Mouse (Mus musculus) liver, adult 2 months (tissue): ENCODE data around the gene H2-M10.2. TPM values are rescaled to one million over a fixed set of nuclear protein-coding genes. Genes with fewer than 3 reads are reported as not detected.
A peak's percentile ranks its signal among the peaks of the same experiment; 100 is the strongest.

ENCODE experiments used
- DNase-seq: peaks from one replicate; pipeline ENCODE4 v3.0.0-alpha.2; 2011; ENCODE audit warnings: low read depth, low spot score; ENCODE audit errors: extremely low read depth
- H3K27ac ChIP-seq: fragments of 200-500 bp; replicated peaks from 2 replicates; pipeline ENCODE4 v1.5.1; 2012; ENCODE audit warnings: low read depth, mild to moderate bottlenecking, control low read depth, inconsistent platforms, low read length; ENCODE audit not compliant: insufficient read depth
- H3K27me3 ChIP-seq: fragments of 200-500 bp; 2 replicates; pipeline ENCODE4 v1.6.1; 2012; ENCODE audit warnings: mild to moderate bottlenecking, moderate library complexity, low read length, inconsistent platforms; ENCODE audit not compliant: control insufficient read depth, insufficient read depth
- H3K36me3 ChIP-seq: fragments of 200-500 bp; 2 replicates; pipeline ENCODE4 v1.6.1; 2012; ENCODE audit warnings: low read length, inconsistent platforms; ENCODE audit not compliant: control insufficient read depth, insufficient read depth
- H3K4me1 ChIP-seq: fragments of 200-500 bp; 2 replicates; pipeline ENCODE4 v1.6.1; 2011; ENCODE audit warnings: low read length; ENCODE audit not compliant: control insufficient read depth, insufficient read depth
- H3K4me3 ChIP-seq: fragments of 200-500 bp; 2 replicates; pipeline ENCODE4 v1.5.1; 2011; ENCODE audit warnings: low read depth, mild to moderate bottlenecking, control low read depth, low read length, moderate library complexity; ENCODE audit not compliant: insufficient read depth
- H3K79me2 ChIP-seq: fragments of 200-500 bp; 2 replicates; pipeline ENCODE4 v1.6.1; 2012; ENCODE audit warnings: inconsistent platforms, mild to moderate bottlenecking, low read length, moderate library complexity; ENCODE audit not compliant: control insufficient read depth, insufficient read depth
- H3K9ac ChIP-seq: fragments of 200-500 bp; 2 replicates; pipeline ENCODE4 v1.6.1; 2012; ENCODE audit warnings: low read depth, mild to moderate bottlenecking, control low read depth, inconsistent platforms, low read length
- CTCF ChIP-seq: fragments of 200-500 bp; IDR thresholded peaks from 2 replicates; pipeline ENCODE4 v1.5.1; 2011; ENCODE audit warnings: low read depth, low read length, control low read depth
- POLR2A ChIP-seq: fragments of 200-500 bp; IDR thresholded peaks from 2 replicates; pipeline ENCODE4 v1.6.1; 2011; ENCODE audit warnings: low read length, control low read depth; ENCODE audit not compliant: insufficient read depth; ENCODE audit errors: extremely low read depth
- WGBS: fragments of 180-500 bp; shearing (Covaris S2); methylation state at CpG from one replicate; pipeline ENCODE4 v1.1.7; 2018; 5-methylcytosine and 5-hydroxymethylcytosine counted together
- polyA plus RNA-seq: library from polyadenylated mRNA; depleted of rRNA; stranded (reverse); fragments of >200 nt; gene quantifications from 2 replicates; pipeline ENCODE4 v1.2.3, GENCODE M21; 2012
- total RNA-seq: library from RNA; depleted of rRNA; stranded (reverse); fragments of >200 nt; gene quantifications from 2 replicates; pipeline ENCODE4 v1.2.3, GENCODE M21; 2014

Gene H2-M10.2
- total and polyA plus RNA-seq, 2 experiments: not detected

DNA sequence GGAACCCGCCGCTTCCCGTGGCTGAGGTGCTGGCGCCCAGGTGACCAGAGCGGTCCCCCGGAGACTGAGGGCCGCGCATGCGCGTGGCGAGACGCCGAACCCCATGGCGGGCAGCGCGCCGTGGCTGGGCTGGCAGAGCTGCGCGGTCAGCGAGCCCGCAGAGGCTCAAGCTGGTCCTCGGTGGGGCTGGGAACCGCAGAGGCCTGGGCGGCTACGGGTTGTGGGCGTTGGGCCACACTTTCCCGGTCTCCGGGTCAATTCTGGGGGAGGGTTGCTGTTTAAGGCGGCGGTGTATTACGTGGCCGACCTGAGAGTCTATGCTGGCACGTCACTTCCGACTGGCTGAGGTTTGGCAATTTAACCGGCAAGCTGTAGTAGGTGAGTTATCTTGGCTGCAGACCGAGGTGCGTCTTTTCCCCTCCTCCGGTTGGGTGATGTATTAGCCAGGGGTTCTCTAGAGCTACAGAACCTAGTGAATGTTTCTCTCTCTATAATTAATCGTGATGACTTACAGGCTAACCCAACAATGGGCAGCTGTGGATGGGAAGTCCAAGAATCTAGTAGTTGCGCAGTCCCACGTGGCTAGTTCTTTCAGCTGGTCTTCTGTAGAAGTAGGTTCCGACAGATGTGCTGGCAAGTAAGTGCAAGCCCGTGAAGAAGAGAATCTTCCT is 14.6 kb downstream of the H2-M10.2 start, which contains the start of gene Trim39:
Gene Trim39 (minus strand): TSS at position 662 of the 671 bp plus-strand sequence.
- H3K4me1 ChIP-seq: peaks cover 13% of the 10 kb centered on the region
- peaks cover 16% of the 10 kb centered on the region for H3K36me3 ChIP-seq
- H3K9ac ChIP-seq: peak within 1 kb of the TSS; percentile 96
- no peaks in the 10 kb centered on the region for H3K27me3 ChIP-seq
- peaks cover 11% of the 10 kb centered on the region; the same call in 1 of the 2 replicates for H3K79me2 ChIP-seq
- H3K4me3 ChIP-seq: peak within 1 kb of the TSS; percentile 63
- H3K27ac ChIP-seq: peak within 1 kb of the TSS; percentile 91
- TF ChIP-seq CTCF (no peak), POLR2A (no peak)
- WGBS: under 1% methylated on average over 43 of the region's 43 CpGs
- peak; percentile 88 for DNase-seq

DNA sequence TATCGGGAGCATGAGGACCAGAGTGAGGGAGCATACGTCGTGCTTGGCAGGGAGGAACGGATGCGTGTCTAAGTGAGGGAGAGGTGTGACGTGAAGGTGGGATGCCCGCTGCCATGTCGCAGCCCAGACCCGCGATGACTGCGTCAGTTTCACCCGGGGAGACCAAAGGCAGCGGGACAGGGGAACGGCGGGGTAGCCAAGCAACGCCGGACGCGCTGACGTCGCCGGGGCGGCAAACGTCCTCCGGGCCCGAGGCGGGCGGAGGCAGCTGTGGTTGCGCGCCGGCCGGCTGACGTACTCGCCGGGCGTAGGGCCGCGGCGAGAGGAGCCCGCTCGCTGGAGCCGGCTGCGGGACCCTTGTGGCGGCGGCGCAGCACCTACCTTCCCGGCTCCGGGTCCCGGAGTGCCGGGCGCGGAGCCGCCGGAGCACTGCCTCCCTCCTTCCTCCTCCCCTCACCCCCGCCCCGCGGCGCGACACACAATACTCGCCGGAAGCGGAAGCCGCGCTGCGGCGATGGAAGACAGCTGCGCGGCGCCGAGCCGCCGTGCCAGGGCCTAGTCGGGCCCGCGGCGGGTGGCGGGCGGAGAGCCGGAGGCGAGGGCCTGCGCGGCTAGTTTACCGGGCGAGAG is 15.2 kb downstream of the H2-M10.2 start:
- peak; percentile 59 for DNase-seq
- Histone ChIP-seq H3K79me2 (peaks cover 11% of the 10 kb centered on the region; the same call in 1 of the 2 replicates), H3K9ac (peak overlapping the region; percentile 96), H3K4me3 (peak overlapping the region; percentile 63), H3K36me3 (peaks cover 14% of the 10 kb centered on the region), H3K27me3 (no peaks in the 10 kb centered on the region), H3K27ac (peak overlapping the region; percentile 91), H3K4me1 (peaks cover 13% of the 10 kb centered on the region)
- no peak; the same call in 1 of the 2 replicates for TF ChIP-seq POLR2A
- TF ChIP-seq CTCF: no peak
- under 1% methylated on average over 80 of the region's 84 CpGs for WGBS

DNA sequence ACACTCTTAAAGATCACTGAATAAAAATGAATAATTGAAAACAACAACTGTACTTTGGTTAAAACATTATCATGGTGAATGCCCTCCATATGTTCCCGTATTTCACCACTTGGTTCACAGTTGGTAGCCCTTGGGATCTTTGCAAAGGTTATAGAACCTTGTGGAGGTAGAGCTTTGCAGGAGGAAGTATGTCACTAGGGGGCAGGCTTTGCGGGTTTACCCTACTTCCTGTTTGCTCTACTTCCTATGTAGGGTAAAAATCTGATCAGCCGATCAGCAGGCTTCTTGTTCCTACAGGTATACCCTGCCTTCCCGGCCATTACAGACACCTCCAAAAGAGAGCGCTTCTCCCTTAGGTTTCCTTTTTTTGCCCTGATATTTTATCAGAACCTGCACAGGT is 20.5 kb downstream of the H2-M10.2 start:
- H3K36me3 ChIP-seq: peaks cover 44% of the 10 kb centered on the region
- no peaks in the 10 kb centered on the region for H3K27me3 ChIP-seq
- DNase-seq: no peak

DNA sequence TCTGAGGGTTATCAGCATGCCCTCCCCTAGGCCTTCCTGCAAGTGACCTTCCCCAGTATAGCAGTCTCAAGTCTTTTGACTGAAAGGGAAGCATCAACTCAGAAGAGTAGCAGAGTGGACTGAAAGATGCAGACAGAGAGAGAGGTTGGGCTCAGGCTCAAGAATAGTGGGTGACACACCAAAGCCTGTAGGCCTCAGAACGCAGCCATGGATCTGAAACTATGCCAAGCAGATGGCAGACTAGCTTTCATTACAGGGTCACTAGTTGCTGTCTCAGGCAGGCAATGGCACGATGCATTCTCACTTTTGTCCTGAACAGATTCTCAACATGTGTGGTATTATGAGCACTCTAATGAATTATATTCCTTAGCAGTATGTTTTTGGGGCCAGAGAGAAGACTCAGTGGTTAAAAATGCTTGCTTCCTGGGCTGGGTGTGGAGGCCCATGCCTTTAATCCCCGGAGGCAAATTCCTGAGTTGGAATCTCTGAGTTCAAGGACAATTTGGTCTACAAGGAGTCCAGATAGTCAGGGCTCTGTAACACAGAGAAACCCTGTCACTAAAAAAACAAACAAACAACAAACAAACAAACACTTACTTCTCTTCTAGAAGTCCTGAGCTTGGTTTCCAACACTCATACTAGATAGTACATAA is 21.9 kb downstream of the H2-M10.2 start:
- no peak for DNase-seq
- H3K27ac ChIP-seq: no peak overlapping the region
- H3K79me2 ChIP-seq: no peaks in the 10 kb centered on the region
- no peak for TF ChIP-seq POLR2A
- H3K36me3 ChIP-seq: peaks cover 46% of the 10 kb centered on the region
- no peaks in the 10 kb centered on the region for H3K27me3 ChIP-seq
- no peak overlapping the region for H3K9ac ChIP-seq
- 88% methylated on average over 3 of the region's 3 CpGs for WGBS
- no peak overlapping the region for H3K4me3 ChIP-seq
- no peaks in the 10 kb centered on the region for H3K4me1 ChIP-seq

More for the DNA sequence above, 20.5 kb downstream of the H2-M10.2 start:
- Histone ChIP-seq H3K9ac (no peak overlapping the region), H3K27ac (no peak overlapping the region), H3K79me2 (no peaks in the 10 kb centered on the region), H3K4me3 (no peak overlapping the region), H3K4me1 (peaks cover 2% of the 10 kb centered on the region; the same call in 1 of the 2 replicates)
- 75% methylated on average over 5 of the region's 5 CpGs for WGBS
- TF ChIP-seq POLR2A (no peak), CTCF (no peak)

DNA sequence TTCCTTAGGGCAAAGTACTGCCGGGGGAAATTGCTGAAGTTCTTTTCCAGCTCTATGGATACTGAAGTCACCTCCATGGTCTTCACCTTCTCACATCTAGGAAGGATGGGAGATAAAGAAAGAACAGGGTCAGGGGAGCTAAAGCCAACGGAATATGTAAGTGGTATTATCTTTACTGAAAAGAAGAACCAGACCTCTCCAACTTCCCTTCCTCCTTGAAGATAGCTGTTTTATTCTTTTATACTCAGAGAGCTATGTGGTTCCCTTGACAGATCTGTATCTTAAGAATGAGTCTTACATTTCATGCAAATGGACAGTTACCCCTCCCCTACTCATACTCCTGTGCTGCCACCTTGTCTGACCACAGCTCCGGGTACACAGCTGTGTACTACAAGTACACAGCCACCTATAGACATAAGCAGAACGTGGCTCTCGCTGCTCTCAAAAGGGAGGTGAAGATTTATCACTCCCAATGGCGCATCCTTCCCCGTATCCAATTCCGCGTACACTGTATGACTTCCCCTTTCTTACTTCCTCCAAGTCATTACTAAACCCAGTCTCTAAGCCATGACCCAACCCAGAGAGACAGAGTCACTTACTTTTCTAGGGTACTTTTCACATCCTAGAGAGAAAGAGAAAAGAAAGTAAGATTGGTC is 24.7 kb downstream of the H2-M10.2 start:
- no peak for TF ChIP-seq POLR2A
- TF ChIP-seq CTCF: no peak
- WGBS: 88% methylated on average over 9 of the region's 9 CpGs

More for the DNA sequence above, 24.7 kb downstream of the H2-M10.2 start:
- DNase-seq: peak; percentile 25
- Histone ChIP-seq H3K4me3 (no peak overlapping the region), H3K36me3 (peaks cover 38% of the 10 kb centered on the region), H3K4me1 (no peaks in the 10 kb centered on the region), H3K27ac (no peak overlapping the region), H3K9ac (no peak overlapping the region), H3K27me3 (no peaks in the 10 kb centered on the region), H3K79me2 (no peaks in the 10 kb centered on the region)
